8 mouse cellular contexts compared by ENCODE assay signal in the genomic region with DNA sequence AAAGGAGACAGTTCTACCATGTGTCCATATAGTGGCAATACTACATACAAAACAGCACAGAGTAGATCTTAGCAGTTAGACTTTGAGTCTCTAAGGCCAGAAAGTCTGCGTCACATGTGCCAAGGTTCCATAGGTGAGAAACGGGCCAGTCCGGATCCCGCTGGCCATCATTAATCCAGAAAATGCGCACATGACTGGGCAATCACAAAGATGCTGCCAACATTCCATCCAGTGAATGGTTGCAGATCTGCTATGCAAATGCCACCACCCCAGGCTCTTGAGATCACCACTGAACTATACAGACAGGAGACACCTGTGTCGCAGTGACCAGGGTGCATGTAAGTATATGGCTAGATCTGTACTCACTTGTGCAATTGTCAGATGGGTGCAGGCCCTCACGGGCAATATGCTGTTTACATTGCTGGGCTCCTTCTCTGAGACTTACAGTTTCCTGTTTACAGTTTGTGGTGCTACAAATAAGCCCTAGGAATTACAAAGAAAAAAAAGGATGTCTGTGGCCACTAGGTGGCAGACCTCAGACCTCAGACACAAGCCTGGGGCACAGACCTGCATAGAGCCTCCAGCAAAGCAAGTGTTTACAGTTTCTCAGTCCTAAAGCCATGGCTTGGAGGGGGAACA. TPM values are rescaled to one million over a fixed set of nuclear protein-coding genes. Genes with fewer than 3 reads are reported as not detected.
DNase-seq lines count a peak whose midpoint lies in the region; ATAC-seq and TF ChIP-seq lines count a peak whose summit lies in the region.

No protein-coding gene starts in this region.

- H3K4me1 ChIP-seq in kidney, embryonic 16.5 days (ENCODE audit: insufficient read depth, low read length), result peaks cover 21% of the 10 kb centered on the region
- peaks cover 10% of the 10 kb centered on the region for H3K4me1 ChIP-seq in cortical plate, adult 2 months (ENCODE audit: control insufficient read depth, insufficient read depth, low read length)
- H3K4me1 ChIP-seq in heart, postnatal 0 days (ENCODE audit: control insufficient read depth, insufficient read depth), result 0 out of 2 replicates have a peak, but pooled peaks cover 8% of the 10 kb centered on the region

- DNase-seq in kidney, adult 11 months, result peak; percentile 42
- DNase-seq in R1 (ENCODE audit: low read depth, low spot score), result peak; percentile 72
- peak; percentile 56 for DNase-seq in heart, postnatal 0 days (ENCODE audit: low spot score)
- peak; percentile 60 to 79 for DNase-seq in kidney, postnatal 36 days
- peak; percentile 53 to 72 for DNase-seq in lung, postnatal 4 days
- DNase-seq in right cerebral cortex, postnatal 14 days, result peak; percentile 55

- H3K9ac ChIP-seq in kidney, embryonic 16.5 days (replicated peaks; ENCODE audit: low read length), result no peak overlapping the region
- no peak overlapping the region for H3K9ac ChIP-seq in heart, postnatal 0 days (replicated peaks; ENCODE audit: low read depth, low read length)

- WGBS in kidney, embryonic 16.5 days, result 78% methylated on average over 7 of the region's 7 CpGs
- 78% methylated on average over 7 of the region's 7 CpGs for WGBS in heart, postnatal 0 days

- H3K9me3 ChIP-seq in kidney, embryonic 16.5 days (ENCODE audit: low read length), result no peaks in the 10 kb centered on the region
- H3K9me3 ChIP-seq in heart, postnatal 0 days (replicated peaks; ENCODE audit: control insufficient read depth, low read length), result no peaks in the 10 kb centered on the region

- no peak overlapping the region for H3K4me2 ChIP-seq in kidney, embryonic 16.5 days (replicated peaks; ENCODE audit: low read depth, low read length)
- no peak overlapping the region for H3K4me2 ChIP-seq in heart, postnatal 0 days (ENCODE audit: low read depth, low read length)

- H3K36me3 ChIP-seq in kidney, embryonic 16.5 days (ENCODE audit: insufficient read depth, low read length), result no peaks in the 10 kb centered on the region
- H3K36me3 ChIP-seq in heart, postnatal 0 days (replicated peaks; ENCODE audit: control insufficient read depth, insufficient read depth, low read length), result no peaks in the 10 kb centered on the region

- TF ChIP-seq POLR2A in cortical plate, adult 2 months (IDR thresholded peaks at IDR 0.05; ENCODE audit: extremely low read depth, insufficient read depth, low read length), result no peak

- ATAC-seq in kidney, embryonic 16.5 days (ENCODE audit: low FRiP score, low TSS enrichment), result no peak
- ATAC-seq in heart, postnatal 0 days (ENCODE audit: insufficient read depth, low read depth), result no peak

- H3K27ac ChIP-seq in kidney, embryonic 16.5 days (ENCODE audit: low read length), result no peak overlapping the region
- 0 out of 2 replicates have a peak overlapping the region, but pooled peaks have one; percentile 11 for H3K27ac ChIP-seq in cortical plate, adult 2 months (ENCODE audit: insufficient read depth, low read length)
- H3K27ac ChIP-seq in heart, postnatal 0 days (ENCODE audit: low read depth), result no peak overlapping the region

- no peak for TF ChIP-seq EP300 in heart, postnatal 0 days (IDR thresholded peaks at IDR 0.05; ENCODE audit: low read depth)

- no peak overlapping the region for H3K4me3 ChIP-seq in kidney, embryonic 16.5 days (ENCODE audit: low read length)
- H3K4me3 ChIP-seq in cortical plate, adult 2 months (ENCODE audit: insufficient read depth, low read length), result no peak overlapping the region
- no peak overlapping the region for H3K4me3 ChIP-seq in heart, postnatal 0 days (ENCODE audit: low read depth, low read length)

- H3K27me3 ChIP-seq in kidney, embryonic 16.5 days (ENCODE audit: insufficient read depth, low read length), result 0 out of 2 replicates have a peak, but pooled peaks cover 3% of the 10 kb centered on the region
- H3K27me3 ChIP-seq in heart, postnatal 0 days (ENCODE audit: control insufficient read depth, insufficient read depth, low read length), result no peaks in the 10 kb centered on the region

- TF ChIP-seq CTCF in cortical plate, adult 2 months (IDR thresholded peaks at IDR 0.05; ENCODE audit: extremely low read depth, insufficient read depth, low read length), result peak; percentile 53
- peak; percentile 73 for TF ChIP-seq CTCF in heart, postnatal 0 days (IDR thresholded peaks at IDR 0.05; ENCODE audit: low read depth)

RNA-seq across cellular contexts. Expression of gene Gm20696, which starts 4.0 kb away (rescaled TPM):
- 1.7 and 2.1 TPM in 2 replicates for polyA plus RNA-seq in kidney, embryonic 16.5 days (2015; fragmentation: Nextera tagmentation; extraction: Ambion mirVana)
- 2.3 and 3.0 TPM in 2 replicates for polyA plus RNA-seq in cortical plate, adult 2 months (2012; rRNA removed)
- total RNA-seq in heart, postnatal 0 days (2014; rRNA removed; ENCODE audit: low replicate concordance), result 0.31 and 0.95 TPM in 2 replicates
- polyA plus RNA-seq in heart, postnatal 0 days (2015; fragmentation: Nextera tagmentation; extraction: Ambion mirVana), result 1.6 and 2.0 TPM in 2 replicates

RNA-seq across cellular contexts. Expression of gene Eif4e3, which starts 4.0 kb away (rescaled TPM):
- 17.6 and 18.5 TPM in 2 replicates for polyA plus RNA-seq in kidney, embryonic 16.5 days (2015; fragmentation: Nextera tagmentation; extraction: Ambion mirVana)
- polyA plus RNA-seq in cortical plate, adult 2 months (2012; rRNA removed), result 18.9 and 19.2 TPM in 2 replicates
- total RNA-seq in heart, postnatal 0 days (2014; rRNA removed; ENCODE audit: low replicate concordance), result 15.4 and 18.9 TPM in 2 replicates
- polyA plus RNA-seq in heart, postnatal 0 days (2015; fragmentation: Nextera tagmentation; extraction: Ambion mirVana), result 18.9 and 21.7 TPM in 2 replicates

RNA-seq across cellular contexts. Expression of gene Gpr27, which starts 21.9 kb away (rescaled TPM):
- polyA plus RNA-seq in kidney, embryonic 16.5 days (2015; fragmentation: Nextera tagmentation; extraction: Ambion mirVana), result 1.6 and 1.8 TPM in 2 replicates
- polyA plus RNA-seq in cortical plate, adult 2 months (2012; rRNA removed), result 21.6 and 22.4 TPM in 2 replicates
- 0.34 and 4.5 TPM in 2 replicates for total RNA-seq in heart, postnatal 0 days (2014; rRNA removed; ENCODE audit: low replicate concordance)
- polyA plus RNA-seq in heart, postnatal 0 days (2015; fragmentation: Nextera tagmentation; extraction: Ambion mirVana), result 0.78 and 0.92 TPM in 2 replicates

RNA-seq across cellular contexts. Expression of gene Prok2, which starts 55.6 kb away (rescaled TPM):
- polyA plus RNA-seq in kidney, embryonic 16.5 days (2015; fragmentation: Nextera tagmentation; extraction: Ambion mirVana), result 0.17 TPM in 1 of 2 replicates, not detected in the other
- polyA plus RNA-seq in cortical plate, adult 2 months (2012; rRNA removed), result 0.06 and 0.13 TPM in 2 replicates
- total RNA-seq in heart, postnatal 0 days (2014; rRNA removed; ENCODE audit: low replicate concordance), result not detected in 2 replicates
- polyA plus RNA-seq in heart, postnatal 0 days (2015; fragmentation: Nextera tagmentation; extraction: Ambion mirVana), result 0.11 TPM in 1 of 2 replicates, not detected in the other
